Mouse (Mus musculus) olfactory bulb, adult 2 months (tissue): Measurements from ENCODE around the gene Akap6.

Experiments
- CTCF ChIP-seq: fragments of 200-500 bp; IDR thresholded peaks from 2 replicates; pipeline ENCODE4 v1.5.1; 2012; ENCODE audit warnings: low read depth, mild to moderate bottlenecking, low read length, moderate library complexity; ENCODE audit not compliant: insufficient read depth
- POLR2A ChIP-seq: fragments of 200-500 bp; IDR thresholded peaks from 2 replicates; pipeline ENCODE4 v1.6.1; 2012; ENCODE audit warnings: mild to moderate bottlenecking, low read depth, low read length, moderate library complexity; ENCODE audit not compliant: insufficient read depth

GRCm38 (mm10) chr12:52938786-52939185 lies 239.6 kb downstream of the Akap6 start:
- TF ChIP-seq CTCF: no peak
- TF ChIP-seq POLR2A: no peak
